Mouse (Mus musculus) c-Kit-positive CD71-positive TER-119-negative erythroid progenitor cells, embryonic 14.5 days (primary cell): ENCODE data around the gene Sox5.

Experiments used
- DNase-seq: peaks from one replicate; pipeline ENCODE4 v3.0.0-alpha.2; 2013; ENCODE audit warnings: low read depth

Gene Sox5

DNA sequence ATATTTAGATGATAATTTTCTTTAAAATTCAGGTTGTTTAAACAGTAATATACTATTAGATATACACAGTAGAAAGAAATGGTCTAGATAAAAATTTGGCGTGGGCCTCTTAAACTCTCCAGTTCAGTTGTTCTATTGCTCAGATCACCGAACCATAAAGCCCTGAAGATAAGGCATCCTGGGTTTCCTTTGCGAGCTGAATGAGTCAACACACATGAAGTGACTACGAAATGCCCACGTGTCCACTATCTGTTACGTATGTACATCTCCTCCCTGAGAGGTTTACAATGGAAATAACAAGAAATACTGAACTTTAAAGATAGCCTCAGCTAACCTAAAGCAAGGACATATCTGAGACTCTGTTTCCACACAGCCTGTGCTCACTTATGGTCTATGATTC lies 296.2 kb downstream of the Sox5 start:
- no peak for DNase-seq

- DNase-seq = no peak
Observed at GRCm38 (mm10) chr6:144483166-144483565, 298.6 kb downstream of the Sox5 start.

DNA sequence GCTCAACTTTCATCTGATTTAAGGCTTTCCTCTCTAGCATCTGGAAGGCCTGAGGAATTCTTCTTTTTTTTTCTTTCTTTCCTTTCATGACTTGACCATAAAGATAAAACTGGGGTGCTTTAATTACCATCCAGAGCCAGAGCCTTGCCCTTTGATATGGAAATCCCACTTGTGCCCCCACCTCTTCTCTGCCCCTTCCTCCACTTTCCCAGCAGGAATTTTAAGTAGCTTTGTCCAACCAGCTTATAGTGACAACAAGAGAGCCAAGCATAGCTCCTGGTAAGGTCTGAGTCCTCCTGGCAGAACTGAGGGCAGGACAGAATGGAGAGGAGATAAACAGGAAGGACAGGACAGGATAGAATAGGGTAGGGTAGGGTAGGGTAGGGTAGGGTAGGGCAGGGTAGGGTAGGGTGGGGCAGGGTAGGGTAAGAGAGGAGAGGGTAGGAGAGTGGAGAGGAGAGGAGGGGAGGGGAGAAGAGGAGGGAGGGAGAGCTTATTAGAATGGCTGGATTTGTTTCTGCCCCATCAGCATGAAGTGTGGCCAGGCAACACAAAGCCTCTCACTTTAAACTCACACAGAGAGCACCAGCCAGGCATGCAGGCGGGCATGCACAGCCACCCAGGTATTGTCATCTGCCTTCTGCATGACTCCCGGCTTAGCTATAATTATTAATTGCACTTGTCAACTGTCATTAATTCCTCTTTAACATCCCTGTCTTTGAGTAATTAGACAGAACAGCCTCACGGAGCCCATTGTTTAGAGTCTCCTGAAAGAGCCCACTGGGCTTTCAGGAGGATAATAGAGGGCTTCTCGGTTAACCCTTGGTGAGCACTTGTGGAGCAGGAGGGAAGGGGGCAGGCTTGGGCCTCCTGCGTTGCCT lies 300.9 kb downstream of the Sox5 start:
- no peak for DNase-seq

- no peak for DNase-seq
Observed at GRCm38 (mm10) chr6:144479861-144480260, 301.9 kb downstream of the Sox5 start.

DNA sequence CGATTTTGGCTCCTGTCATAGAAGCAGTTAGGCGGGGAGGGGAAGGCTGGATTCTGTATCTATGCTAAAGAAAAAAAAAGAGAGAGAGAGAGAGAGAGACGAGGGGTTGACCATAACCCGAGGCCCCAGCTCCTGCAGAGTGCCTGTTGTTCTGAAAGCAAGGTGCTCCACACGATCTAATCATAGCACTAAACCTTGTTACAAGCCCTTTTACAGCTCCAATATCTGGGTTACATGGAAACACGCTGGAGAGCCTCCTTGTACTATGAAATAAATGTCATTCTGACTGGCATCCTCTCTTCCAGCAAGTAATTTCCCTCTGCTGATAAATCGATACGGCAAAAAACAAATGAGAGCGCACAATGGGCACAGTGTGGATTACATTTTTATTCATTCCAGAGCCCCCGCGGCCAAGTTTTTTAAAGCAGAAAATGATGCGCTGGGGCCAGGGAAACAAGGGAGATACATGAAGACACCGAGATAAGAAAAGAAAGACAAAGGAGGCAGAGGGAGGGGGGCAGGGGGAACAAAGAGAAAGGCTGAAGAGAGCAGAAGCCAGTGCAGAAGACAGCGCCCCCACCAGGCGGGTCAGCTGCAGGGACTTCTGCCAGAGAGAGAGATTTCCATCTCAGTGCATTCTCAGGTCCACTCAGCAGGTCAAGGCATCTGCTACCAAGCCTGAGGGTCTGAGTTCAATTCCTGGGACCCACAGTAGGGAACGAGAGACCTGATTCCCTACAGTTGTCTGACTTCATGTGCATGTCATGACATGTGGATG lies 304.3 kb downstream of the Sox5 start:
- DNase-seq = no peak

DNA sequence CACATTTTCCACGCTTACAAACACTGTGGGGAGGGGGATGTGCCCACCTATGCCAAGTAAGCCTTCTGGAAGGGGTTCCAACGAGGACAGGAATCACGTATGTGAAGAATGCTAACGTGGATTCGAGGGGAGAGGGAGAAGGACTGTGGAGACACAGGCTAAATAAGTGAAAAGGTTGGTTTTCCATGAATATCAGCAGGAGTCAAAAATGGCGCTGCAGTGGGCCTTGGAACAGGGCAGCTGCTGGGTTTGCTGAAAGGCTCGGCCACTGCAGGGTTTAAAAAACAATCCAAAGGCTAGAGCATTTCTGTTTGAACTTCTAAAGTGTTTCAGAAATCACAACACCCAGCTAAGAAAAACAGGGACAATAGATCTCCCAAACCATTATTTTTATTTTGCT lies 308.3 kb downstream of the Sox5 start:
- DNase-seq = no peak

- no peak for DNase-seq
Observed at GRCm38 (mm10) chr6:144472089-144472900, 309.5 kb downstream of the Sox5 start.

- no peak for DNase-seq
Observed at GRCm38 (mm10) chr6:144466711-144467110, 315.1 kb downstream of the Sox5 start.

DNA sequence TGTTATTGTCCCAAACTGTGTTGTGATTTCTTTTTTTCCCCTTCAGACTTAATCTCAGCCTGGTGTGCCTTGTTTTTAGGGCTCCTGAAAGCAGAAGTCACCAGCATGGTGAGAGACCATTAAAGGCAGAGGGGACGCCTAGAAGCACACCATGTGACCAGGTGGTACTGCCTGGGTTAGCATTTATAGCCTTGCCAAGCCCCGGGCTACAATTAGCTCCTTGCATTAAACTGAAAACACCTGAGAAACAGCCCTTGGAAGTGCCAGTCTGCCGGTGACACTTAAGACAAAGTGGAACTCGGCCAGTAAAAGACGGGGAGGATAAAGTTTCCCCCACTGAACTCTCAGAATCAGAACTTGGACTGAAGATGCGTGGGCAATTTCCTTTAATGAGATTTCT lies 318.1 kb downstream of the Sox5 start:
- no peak for DNase-seq

GRCm38 (mm10) chr6:144463274-144463673 lies 318.5 kb downstream of the Sox5 start:
- DNase-seq = no peak

- DNase-seq = no peak
Observed at GRCm38 (mm10) chr6:144459486-144459885, 322.3 kb downstream of the Sox5 start.

- no peak for DNase-seq
Observed at GRCm38 (mm10) chr6:144457500-144457899, 324.3 kb downstream of the Sox5 start.

DNA sequence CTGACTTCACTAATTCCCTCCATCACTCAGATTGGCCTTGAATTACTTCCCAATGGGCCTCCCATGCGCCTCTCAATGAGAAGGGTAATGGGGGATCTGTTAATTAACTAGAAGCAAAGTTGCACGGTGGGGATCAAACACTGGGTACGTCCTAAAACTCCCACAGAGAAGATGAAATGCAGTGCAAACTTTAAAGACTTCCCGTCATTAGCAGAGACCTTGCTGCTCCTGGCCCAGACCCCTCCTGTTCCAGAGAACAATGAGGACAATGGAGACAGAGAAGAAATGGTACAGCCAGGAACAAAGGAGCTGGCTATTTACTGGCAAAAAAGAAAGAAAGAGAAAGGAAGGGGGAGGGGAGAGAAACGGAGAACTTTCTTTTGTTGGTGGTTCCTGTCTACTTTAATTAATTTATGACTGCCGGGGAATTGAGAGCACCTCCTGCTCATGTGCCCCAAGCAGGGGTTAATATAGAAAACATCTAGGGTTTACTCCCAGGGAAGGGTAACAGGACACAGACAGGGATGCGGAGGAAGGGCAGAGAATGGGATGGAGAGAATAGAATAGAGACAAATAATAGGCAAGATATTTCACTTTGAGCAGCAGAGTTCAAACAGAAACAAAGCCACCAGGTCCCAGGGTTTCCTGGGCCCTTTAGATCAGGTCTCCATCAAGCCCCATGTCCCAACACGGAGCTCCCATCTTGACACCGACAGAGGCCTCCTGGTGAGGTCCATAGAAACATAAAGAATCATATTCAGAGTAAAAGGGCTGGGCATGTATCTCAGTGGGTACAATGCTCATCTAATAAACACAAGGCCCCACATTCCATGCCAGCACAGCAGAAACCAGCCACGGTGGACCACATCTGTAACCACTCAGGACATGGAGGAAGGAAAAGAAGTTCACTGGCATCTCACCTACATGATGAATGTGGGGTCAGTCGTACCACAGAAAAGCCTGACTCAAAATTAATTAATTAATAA lies 327.2 kb downstream of the Sox5 start:
- DNase-seq = no peak

GRCm38 (mm10) chr6:144453605-144454004 lies 328.2 kb downstream of the Sox5 start:
- DNase-seq = no peak

- no peak for DNase-seq
Observed at GRCm38 (mm10) chr6:144453147-144453546, 328.6 kb downstream of the Sox5 start.

- no peak for DNase-seq
Observed at GRCm38 (mm10) chr6:144452200-144452977, 329.4 kb downstream of the Sox5 start.

DNA sequence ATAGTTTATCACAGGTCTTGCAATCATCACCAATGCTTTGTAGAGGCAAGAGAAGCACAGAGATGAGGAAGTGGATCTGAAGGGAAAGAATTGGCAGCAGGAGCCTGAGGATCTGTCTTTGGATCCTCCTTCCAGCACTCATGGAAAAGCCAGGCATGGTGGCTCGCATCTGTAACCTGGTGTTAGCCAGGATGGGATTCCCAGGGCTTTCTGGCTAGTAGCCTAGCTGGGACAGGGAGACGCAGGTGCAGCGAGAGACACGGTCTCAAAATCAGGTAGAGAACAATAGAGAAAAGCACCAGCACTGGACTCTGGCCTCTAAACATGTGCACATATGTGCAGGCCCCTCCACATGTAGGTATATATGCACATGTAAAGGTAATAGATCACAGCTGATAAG lies 330.1 kb downstream of the Sox5 start:
- DNase-seq = no peak

DNA sequence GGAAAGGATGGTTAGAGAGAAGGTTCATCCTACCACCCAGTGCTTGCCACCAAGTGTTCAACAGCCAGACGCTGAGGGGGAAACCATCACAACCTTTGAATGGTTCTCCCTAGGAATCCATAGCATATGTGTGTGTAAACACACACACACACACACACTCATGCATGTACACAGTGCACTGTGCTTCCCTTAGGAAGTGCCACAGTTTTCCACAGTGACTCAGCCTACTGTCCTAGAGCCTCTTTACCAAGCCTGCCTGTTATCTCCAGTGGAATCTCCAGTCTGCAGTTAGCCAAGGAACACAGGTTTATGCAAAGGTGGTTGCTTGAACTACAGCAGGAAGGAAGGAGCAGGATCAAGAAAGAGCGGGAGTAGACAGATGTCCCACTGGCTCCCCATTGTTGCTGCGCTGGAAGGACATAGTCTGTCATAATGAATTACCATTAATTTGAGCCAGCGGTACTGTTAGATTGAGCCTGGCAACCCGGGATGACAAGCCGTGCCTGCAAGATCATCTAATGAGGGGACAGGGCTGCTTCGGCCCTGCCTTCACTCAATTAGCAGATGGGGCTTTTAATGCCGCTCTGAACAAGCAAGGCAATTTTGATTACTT lies 335.9 kb downstream of the Sox5 start:
- no peak for DNase-seq

- no peak for DNase-seq
Observed at GRCm38 (mm10) chr6:144444367-144444766, 337.4 kb downstream of the Sox5 start.

- DNase-seq = no peak
Observed at GRCm38 (mm10) chr6:144443681-144444080, 338.1 kb downstream of the Sox5 start.
